Mouse (Mus musculus) kidney, postnatal 0 days (tissue): ENCODE data around the gene Wdr83os. TPM values are rescaled to one million over a fixed set of nuclear protein-coding genes. Genes with fewer than 3 reads are reported as not detected.

Experiments
- ATAC-seq: fragments of 200-750 bp; cut with Nextera tagmentation; replicated peaks from 2 replicates; pipeline ENCODE4 v1.8.0; 2017; ENCODE audit warnings: low read depth, moderate number of reproducible peaks, moderate TSS enrichment, moderate library complexity; ENCODE audit not compliant: low FRiP score
- DNase-seq: peaks from one replicate; pipeline ENCODE4 v3.0.0-alpha.2; 2016; ENCODE audit warnings: low spot score
- H3K27ac ChIP-seq: fragments of 300-500 bp; sonication (generic); 2 replicates; pipeline ENCODE4 v1.5.1; 2014; ENCODE audit warnings: mild to moderate bottlenecking
- H3K27me3 ChIP-seq: fragments of 300-500 bp; sonication (generic); 2 replicates; pipeline ENCODE4 v1.6.1; 2014; ENCODE audit warnings: low read length, mixed read lengths; ENCODE audit not compliant: insufficient read depth
- H3K36me3 ChIP-seq: fragments of 300-500 bp; sonication (generic); 2 replicates; pipeline ENCODE4 v1.6.1; 2014; ENCODE audit warnings: low read length, mixed read lengths; ENCODE audit not compliant: insufficient read depth
- H3K4me1 ChIP-seq: fragments of 300-500 bp; sonication (generic); replicated peaks from 2 replicates; pipeline ENCODE4 v1.6.1; 2014; ENCODE audit warnings: antibody characterized with exemption, low read length, mixed read lengths; ENCODE audit not compliant: insufficient read depth
- H3K4me2 ChIP-seq: fragments of 300-500 bp; sonication (generic); 2 replicates; pipeline ENCODE4 v1.6.1; 2014; ENCODE audit warnings: mild to moderate bottlenecking, low read length, moderate library complexity, mixed read lengths
- H3K4me3 ChIP-seq: fragments of 300-500 bp; sonication (generic); replicated peaks from 2 replicates; pipeline ENCODE4 v1.5.1; 2014; ENCODE audit warnings: low read depth, low read length
- H3K9ac ChIP-seq: fragments of 300-500 bp; sonication (generic); 2 replicates; pipeline ENCODE4 v1.6.1; 2014; ENCODE audit warnings: low read depth, low read length
- H3K9me3 ChIP-seq: fragments of 300-500 bp; sonication (generic); replicated peaks from 2 replicates; pipeline ENCODE4 v1.6.1; 2016; ENCODE audit warnings: low read length, inconsistent platforms, mixed read lengths
- CTCF ChIP-seq: IDR thresholded peaks from 2 replicates; pipeline ENCODE4 v1.5.1; 2016; ENCODE audit warnings: antibody characterized with exemption, low read depth, mild to moderate bottlenecking, moderate library complexity
- WGBS: fragments of 180-500 bp; shearing (Covaris S2); extraction: QIAGEN DNeasy Blood & Tissue Kit; methylation state at CpG from one replicate; pipeline ENCODE4 v1.1.7; 2014; 5-methylcytosine and 5-hydroxymethylcytosine counted together
- polyA plus RNA-seq: library from polyadenylated mRNA; unstranded; fragments of >200 nt; fragmentation: Nextera tagmentation; extraction: Ambion mirVana; gene quantifications from 2 replicates; pipeline ENCODE4 v1.2.1, GENCODE M21; 2015

Gene Wdr83os
- polyA plus RNA-seq, 1 experiment from 2014 or later, result 152 TPM

DNA sequence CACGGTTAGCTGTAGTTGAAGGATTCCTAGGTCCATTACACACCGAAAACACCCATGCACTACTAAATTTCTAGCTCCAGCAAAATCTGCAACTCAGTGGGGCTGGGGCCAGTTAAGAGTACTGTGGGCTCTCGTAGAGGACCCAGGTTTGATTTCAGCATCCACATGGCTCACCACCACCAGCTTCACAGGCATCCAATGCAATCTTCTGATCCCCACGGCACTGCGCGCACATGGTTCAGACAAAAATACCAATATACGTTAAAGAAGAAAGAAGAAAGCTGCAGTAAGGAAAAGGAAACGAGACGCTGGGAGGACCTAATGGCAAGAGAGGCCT lies 44.2 kb upstream of the Wdr83os start:
- ATAC-seq, result peak; percentile 11
- no peak for DNase-seq
- Histone ChIP-seq H3K36me3 (peaks cover 18% of the 10 kb centered on the region), H3K27me3 (no peaks in the 10 kb centered on the region), H3K9me3 (no peaks in the 10 kb centered on the region), H3K9ac (peak overlapping the region; percentile 69), H3K4me1 (peaks cover 13% of the 10 kb centered on the region), H3K4me2 (peak overlapping the region; percentile 91), H3K27ac (peak overlapping the region; percentile 92), H3K4me3 (peak overlapping the region; percentile 85)
- TF ChIP-seq CTCF, result no peak
- WGBS, result under 1% methylated on average over 9 of the region's 9 CpGs

DNA sequence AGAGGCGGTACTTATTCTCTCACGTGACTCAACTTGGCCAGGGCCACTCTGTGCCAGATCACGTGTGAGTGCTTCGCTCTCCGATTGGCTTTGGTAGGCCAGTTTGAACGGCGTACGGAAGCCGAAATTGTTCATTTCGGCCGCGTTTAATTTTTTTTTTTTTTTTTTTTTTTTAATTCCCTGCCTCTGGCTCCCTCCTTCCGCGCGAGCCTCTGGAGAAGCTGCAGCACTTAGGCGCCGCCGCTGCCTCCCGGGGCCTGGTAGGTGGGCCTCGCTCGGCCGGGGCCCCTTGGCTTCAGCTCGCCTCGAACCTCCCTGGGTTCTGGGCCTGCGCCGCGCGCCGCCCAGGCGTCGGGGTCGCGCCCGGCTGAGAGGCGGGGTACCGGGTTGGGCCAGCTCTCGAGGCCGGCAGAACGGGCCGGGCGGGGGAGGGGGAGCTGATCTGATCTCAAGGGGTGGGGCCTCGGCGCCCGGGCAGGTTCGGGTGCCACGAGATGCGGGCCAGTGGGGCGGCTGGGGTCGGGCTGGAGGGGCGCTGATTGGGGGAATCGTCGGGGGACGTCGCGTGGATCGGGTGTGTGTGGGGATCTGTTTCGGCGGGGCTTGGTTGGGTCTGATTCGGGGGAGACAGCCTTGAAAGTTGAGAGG lies 43.7 kb upstream of the Wdr83os start, which contains the start of gene Tnpo2:
Tnpo2 (plus strand) TSS at position 198 of the 648 bp plus-strand sequence.
- Histone ChIP-seq H3K9ac (peak within 1 kb of the TSS; percentile 89), H3K4me3 (peak within 1 kb of the TSS; percentile 85), H3K27ac (peak within 1 kb of the TSS; percentile 99), H3K4me1 (peaks cover 13% of the 10 kb centered on the region), H3K4me2 (peak within 1 kb of the TSS; percentile 99), H3K27me3 (no peaks in the 10 kb centered on the region), H3K9me3 (no peaks in the 10 kb centered on the region), H3K36me3 (peaks cover 13% of the 10 kb centered on the region)
- DNase-seq, result peak; percentile 99
- ATAC-seq, result peak; percentile 89
- no peak for TF ChIP-seq CTCF
- under 1% methylated on average over 59 of the region's 59 CpGs for WGBS

DNA sequence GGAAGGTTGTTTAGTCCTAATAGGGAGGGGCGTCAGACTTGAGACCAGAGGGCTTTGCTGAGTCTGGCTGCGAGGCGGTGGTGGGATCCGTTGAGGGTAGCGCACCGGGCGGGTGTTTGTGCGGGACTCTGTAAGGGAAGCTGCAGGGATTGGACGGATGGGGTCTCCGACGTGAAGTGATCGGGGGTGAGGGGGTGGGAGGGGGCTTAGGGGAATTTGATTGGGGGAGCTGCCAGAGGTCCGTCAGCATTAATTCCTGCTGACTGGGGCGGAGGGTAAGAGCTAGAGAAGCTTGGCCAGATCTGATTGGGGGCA lies 43.2 kb upstream of the Wdr83os start:
- Histone ChIP-seq H3K27me3 (no peaks in the 10 kb centered on the region), H3K9me3 (no peaks in the 10 kb centered on the region), H3K4me2 (peak overlapping the region; percentile 99), H3K27ac (peak overlapping the region; percentile 99), H3K4me3 (peak overlapping the region; percentile 85), H3K9ac (peak overlapping the region; percentile 89), H3K36me3 (peaks cover 8% of the 10 kb centered on the region), H3K4me1 (peaks cover 13% of the 10 kb centered on the region)
- ATAC-seq (peak; percentile 40), DNase-seq (no peak)
- TF ChIP-seq CTCF, result no peak
- 1% methylated on average over 14 of the region's 14 CpGs for WGBS

DNA sequence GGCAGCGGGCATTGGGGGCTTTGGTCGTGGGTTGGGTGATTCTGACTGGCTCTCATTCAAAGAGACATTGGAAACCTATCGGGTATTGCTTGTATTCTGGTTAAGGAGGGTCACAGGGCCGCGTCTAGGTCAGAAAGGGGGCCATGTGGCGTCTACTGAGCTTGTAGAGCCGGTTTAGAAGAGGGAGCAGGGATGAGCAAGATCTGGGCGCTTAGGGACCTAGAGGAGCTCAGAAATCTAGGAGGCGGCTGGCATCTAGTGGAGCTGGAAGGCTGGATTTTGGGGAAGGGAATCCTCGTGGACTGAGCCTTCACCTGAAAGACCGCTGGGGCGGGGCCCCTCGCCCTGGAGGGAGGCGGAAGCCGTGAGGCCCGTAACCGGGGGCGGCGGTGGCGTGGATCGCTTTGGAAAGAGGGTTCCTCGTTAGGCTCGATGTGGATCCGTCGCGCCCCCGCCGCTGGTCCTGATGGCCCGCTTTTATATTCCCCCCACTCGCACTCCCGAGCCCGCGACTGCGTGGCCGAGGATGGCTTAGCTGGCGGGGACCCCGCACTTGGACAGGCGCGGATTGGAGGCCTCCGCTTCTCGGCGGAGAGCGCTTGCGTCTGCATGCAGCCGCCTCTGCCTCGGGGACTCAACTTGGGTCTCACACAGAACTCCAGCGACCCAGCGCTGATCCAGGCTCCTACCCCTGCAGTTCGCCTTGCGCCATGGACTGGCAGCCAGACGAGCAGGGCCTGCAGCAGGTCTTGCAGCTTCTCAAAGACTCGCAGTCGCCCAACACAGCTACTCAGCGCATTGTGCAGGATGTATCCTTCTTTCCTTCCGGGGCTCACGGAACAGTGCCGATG lies 42.6 kb upstream of the Wdr83os start:
- peak overlapping the region; percentile 99 for H3K4me2 ChIP-seq
- WGBS, result under 1% methylated on average over 53 of the region's 57 CpGs
- TF ChIP-seq CTCF, result no peak
- H3K9me3 ChIP-seq, result no peaks in the 10 kb centered on the region
- DNase-seq (peak; percentile 49), ATAC-seq (0 out of 2 replicates have a peak, but pooled peaks have one; percentile 2)
- peak overlapping the region; percentile 99 for H3K27ac ChIP-seq
- peaks cover 9% of the 10 kb centered on the region for H3K36me3 ChIP-seq
- H3K4me1 ChIP-seq, result peaks cover 13% of the 10 kb centered on the region
- H3K9ac ChIP-seq, result peak overlapping the region; percentile 89
- H3K4me3 ChIP-seq, result peak overlapping the region; percentile 85
- no peaks in the 10 kb centered on the region for H3K27me3 ChIP-seq

DNA sequence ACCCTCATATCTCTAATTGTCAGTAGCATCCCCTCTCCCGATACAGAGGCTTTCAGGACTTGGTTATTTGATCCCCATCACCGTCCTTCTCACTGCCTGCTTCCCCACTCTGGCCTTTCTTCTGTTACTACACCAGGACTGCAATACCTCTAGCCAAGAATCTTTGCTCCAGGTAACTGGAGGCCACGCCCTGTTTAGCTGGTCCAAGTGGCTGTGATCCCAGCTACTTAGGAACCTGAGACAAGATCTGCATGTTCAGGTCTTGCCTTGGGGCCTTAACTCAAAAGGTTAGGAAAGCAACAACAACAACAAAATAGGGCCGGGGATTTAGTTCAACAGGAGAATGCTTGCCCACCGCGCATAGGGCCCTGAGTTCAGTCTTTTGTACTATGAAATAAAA lies 36.9 kb upstream of the Wdr83os start:
- 88% methylated on average over 6 of the region's 6 CpGs for WGBS
- H3K4me1 ChIP-seq, result peaks cover 5% of the 10 kb centered on the region; the same call in 1 of the 2 replicates
- H3K4me3 ChIP-seq, result no peak overlapping the region
- no peak for ATAC-seq
- no peaks in the 10 kb centered on the region for H3K9me3 ChIP-seq
- H3K27me3 ChIP-seq, result no peaks in the 10 kb centered on the region
- no peak overlapping the region for H3K4me2 ChIP-seq
- TF ChIP-seq CTCF, result no peak
- H3K9ac ChIP-seq, result no peak overlapping the region
- no peak for DNase-seq
- peaks cover 59% of the 10 kb centered on the region for H3K36me3 ChIP-seq
- no peak overlapping the region for H3K27ac ChIP-seq

DNA sequence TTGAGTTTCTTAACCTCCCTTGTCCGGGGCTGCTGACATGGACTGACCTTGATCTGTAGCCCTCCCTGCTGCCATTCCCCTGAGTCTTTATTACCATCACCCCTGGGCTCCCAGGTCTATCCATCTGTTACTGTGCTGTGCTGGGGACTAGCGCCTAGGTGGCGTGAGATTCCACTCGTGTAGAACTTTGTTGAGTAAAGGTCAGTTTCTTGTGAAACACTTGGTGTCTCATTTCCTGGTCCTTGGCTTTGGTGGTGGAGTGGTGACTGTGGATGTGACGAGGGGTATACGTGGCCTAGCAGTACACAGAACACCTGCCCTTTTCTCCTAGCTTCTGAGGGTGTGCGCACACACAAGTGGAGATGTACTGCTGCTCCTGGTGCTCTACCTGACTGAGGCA lies 23.2 kb upstream of the Wdr83os start:
- H3K9ac ChIP-seq, result no peak overlapping the region
- ATAC-seq, result no peak
- H3K4me2 ChIP-seq, result no peak overlapping the region
- no peak for TF ChIP-seq CTCF
- no peak overlapping the region for H3K4me3 ChIP-seq
- no peak overlapping the region for H3K27ac ChIP-seq
- no peaks in the 10 kb centered on the region for H3K27me3 ChIP-seq
- no peaks in the 10 kb centered on the region for H3K9me3 ChIP-seq
- H3K4me1 ChIP-seq, result peaks cover 7% of the 10 kb centered on the region; the same call in 1 of the 2 replicates
- peaks cover 42% of the 10 kb centered on the region for H3K36me3 ChIP-seq
- no peak for DNase-seq
- WGBS, result 77% methylated on average over 7 of the region's 7 CpGs
